Mouse (Mus musculus) erythroblast, embryonic 14.5 days (primary cell): Measurements from ENCODE around the gene Myh9. TPM values are rescaled to one million over a fixed set of nuclear protein-coding genes. Genes with fewer than 3 reads are reported as not detected.

Experiments used
- H3K27me3 ChIP-seq: 2 replicates; pipeline ENCODE4 v1.6.1; 2012; ENCODE audit warnings: inconsistent platforms; ENCODE audit not compliant: control insufficient read depth
- H3K36me3 ChIP-seq: 2 replicates; pipeline ENCODE4 v1.6.1; 2012; ENCODE audit warnings: mild to moderate bottlenecking, inconsistent platforms; ENCODE audit not compliant: control insufficient read depth
- H3K4me1 ChIP-seq: 2 replicates; pipeline ENCODE4 v1.6.1; 2012; ENCODE audit warnings: inconsistent platforms; ENCODE audit not compliant: control insufficient read depth
- H3K4me3 ChIP-seq: replicated peaks from 2 replicates; pipeline ENCODE3; 2012; ENCODE audit warnings: moderate library complexity, mild to moderate bottlenecking, inconsistent platforms
- H3K9me3 ChIP-seq: 2 replicates; pipeline ENCODE4 v1.6.1; 2012; ENCODE audit warnings: low read length, inconsistent platforms, mixed read lengths; ENCODE audit not compliant: control insufficient read depth
- GATA1 ChIP-seq: IDR thresholded peaks from 2 replicates; pipeline ENCODE4 v1.6.1; 2012; ENCODE audit warnings: low read length, inconsistent platforms, mixed read lengths
- TAL1 ChIP-seq: IDR thresholded peaks from 3 replicates; pipeline ENCODE4 v1.6.1; 2012; ENCODE audit warnings: low read length, inconsistent platforms, mixed read lengths
- polyA plus RNA-seq: library from polyadenylated mRNA; stranded (reverse); fragments of >175 nt; gene quantifications from 2 replicates; pipeline ENCODE4 v1.2.3, GENCODE M21; 2012

Myh9 gene
- polyA plus RNA-seq, 1 experiment, result 10.4 TPM

DNA sequence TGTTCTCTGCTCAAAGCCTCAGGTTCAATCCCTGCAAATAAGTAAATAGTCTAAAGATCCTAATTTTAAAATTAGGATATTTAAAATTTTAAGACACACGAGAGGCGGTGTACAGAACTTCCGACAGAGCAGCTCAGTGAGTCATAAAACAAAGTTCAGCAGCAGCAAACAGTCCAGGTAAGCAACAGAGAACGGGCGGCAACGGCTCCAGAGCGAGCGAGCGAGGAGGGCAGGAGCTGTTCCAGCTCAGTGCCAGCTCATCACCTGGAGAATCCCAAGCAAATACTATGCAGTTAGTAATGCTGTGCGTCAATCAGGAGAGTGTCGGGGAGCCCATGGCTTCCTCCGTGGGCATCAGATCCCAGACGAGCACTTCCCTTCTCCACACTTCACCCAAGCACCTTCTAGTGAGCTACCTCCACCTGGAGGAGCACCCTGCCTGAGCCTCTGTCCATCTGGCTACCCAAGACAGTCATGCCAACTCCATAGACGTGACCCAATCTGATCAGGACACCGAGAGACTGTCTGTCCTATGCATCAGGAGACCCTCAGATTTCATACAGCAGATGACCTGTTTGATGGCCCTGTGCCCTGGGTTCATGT lies 23.3 kb downstream of the Myh9 start:
- TF ChIP-seq TAL1, result no peak
- Histone ChIP-seq H3K4me3 (no peak overlapping the region), H3K36me3 (peaks cover 52% of the 10 kb centered on the region)

DNA sequence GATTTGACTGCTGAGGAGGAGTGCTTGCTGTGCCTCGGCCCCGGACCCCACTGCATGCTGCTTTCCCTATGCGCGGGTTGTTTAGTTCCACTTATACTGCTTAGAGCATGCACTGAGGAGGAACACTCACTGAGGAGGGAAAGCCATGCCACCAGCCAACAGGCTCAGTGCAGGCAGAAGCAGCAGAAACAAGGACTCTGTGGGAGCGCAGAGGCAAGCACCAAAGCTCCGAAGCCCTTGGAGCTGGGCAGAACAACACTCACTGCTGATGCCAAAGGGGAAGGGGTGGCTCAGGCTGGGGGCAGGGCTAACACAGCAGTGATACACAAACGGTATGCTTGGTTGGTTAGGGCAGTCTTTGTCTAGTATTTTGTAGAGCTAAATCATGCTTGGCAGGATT lies 24.6 kb downstream of the Myh9 start:
- TF ChIP-seq GATA1, result no peak
- peaks cover 57% of the 10 kb centered on the region for H3K36me3 ChIP-seq
- H3K27me3 ChIP-seq, result no peaks in the 10 kb centered on the region
- no peak overlapping the region for H3K4me3 ChIP-seq
- H3K9me3 ChIP-seq, result no peaks in the 10 kb centered on the region
- peaks cover 37% of the 10 kb centered on the region for H3K4me1 ChIP-seq

More for the DNA sequence above, 23.3 kb downstream of the Myh9 start:
- H3K27me3 ChIP-seq, result no peaks in the 10 kb centered on the region
- no peaks in the 10 kb centered on the region for H3K9me3 ChIP-seq
- peaks cover 48% of the 10 kb centered on the region for H3K4me1 ChIP-seq

DNA sequence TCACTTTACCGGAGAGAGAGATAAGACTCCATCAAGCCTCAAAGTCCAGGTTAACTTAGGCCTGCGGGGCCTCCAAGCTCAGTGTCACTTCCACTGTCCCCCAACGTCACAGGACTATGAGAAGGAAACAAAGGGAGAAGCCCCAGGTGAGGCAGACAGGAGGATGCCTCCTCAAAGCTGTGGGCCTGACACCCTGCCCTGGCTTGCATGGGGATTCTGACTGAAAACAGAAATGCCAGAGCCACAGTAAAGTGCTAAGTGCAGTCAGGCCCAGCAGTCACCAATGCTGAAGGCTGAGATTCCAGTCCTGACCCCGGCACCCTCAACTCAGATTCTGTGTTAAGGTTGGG lies 25.4 kb downstream of the Myh9 start:
- Histone ChIP-seq H3K9me3 (no peaks in the 10 kb centered on the region), H3K4me1 (peaks cover 28% of the 10 kb centered on the region)
- TF ChIP-seq GATA1, result no peak
- TF ChIP-seq TAL1, result no peak

DNA sequence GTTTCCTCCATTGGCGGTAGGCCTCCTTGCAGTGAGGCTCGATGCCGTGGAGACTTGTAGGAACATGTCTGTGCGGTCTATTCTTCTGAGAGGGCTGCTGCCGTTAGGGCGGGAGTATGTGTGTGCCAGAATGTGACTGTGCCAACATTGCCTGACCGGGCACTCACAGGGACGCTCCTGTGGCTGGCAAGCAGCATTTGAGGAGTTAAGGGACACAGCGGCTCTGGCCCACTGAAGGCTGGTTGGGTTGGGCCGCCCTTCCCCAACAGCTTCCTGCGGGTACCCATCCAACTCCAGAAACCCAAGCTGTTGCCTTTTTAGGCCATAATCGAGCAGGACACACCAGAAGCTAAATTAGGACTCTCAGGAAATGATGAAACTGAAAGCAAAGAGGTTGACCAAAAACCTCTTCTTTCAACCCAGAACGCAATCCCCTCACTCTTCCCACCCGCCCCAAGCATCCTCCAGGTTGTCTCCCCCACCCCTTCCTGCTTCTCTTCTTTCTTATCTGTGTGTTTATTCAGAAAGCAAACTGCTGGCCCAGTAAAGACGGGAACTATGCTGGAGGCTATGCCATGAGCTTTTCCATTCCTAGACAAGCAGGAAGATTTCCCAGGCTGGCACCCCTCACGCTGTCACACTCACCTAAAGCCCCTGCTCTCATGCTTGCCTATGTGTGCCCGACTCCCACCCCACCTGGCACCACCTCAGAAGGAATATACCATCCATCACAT lies 25.9 kb downstream of the Myh9 start:
- Histone ChIP-seq H3K36me3 (peaks cover 59% of the 10 kb centered on the region), H3K27me3 (no peaks in the 10 kb centered on the region), H3K4me1 (peaks cover 24% of the 10 kb centered on the region), H3K4me3 (no peak overlapping the region), H3K9me3 (no peaks in the 10 kb centered on the region)
- no peak for TF ChIP-seq GATA1
- no peak for TF ChIP-seq TAL1

More for the DNA sequence above, 25.4 kb downstream of the Myh9 start:
- Histone ChIP-seq H3K36me3 (peaks cover 59% of the 10 kb centered on the region), H3K27me3 (no peaks in the 10 kb centered on the region), H3K4me3 (no peak overlapping the region)

DNA sequence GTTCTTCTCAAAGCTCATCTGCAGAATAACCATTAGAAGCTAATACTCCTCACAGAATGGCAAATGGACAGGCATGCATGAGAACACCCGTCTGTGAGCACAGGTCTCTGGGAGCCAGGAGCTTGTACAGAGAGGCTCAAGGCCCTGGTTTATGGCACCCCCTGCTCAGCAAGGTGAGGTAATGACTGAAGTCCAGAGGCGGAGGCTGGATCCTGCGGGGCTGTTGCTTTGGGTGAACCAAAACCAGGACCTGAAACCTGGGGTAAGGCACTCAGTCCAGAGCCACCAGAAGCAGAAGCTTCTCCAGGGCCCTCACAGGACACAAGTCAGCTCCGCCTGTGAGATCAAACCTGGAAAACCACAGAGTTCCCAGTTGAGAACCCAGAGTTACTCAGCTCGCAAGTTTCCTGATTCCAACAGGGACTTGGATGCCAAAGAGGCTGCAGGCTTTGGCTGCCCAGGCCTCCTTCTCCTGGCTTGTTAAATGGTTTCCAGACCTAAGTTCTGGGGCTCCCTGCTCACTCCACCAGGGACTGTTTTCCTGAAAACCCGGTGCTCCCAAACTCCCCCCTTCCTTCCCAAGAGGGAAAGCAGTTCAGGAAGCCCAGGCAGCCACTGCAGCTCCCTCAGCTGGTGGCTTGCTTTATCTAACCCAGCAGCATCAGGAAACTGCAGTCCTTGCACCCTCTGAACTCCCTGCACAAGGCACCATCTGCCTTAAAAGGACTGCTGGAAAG lies 28.2 kb downstream of the Myh9 start:
- Histone ChIP-seq H3K4me1 (peaks cover 13% of the 10 kb centered on the region), H3K4me3 (no peak overlapping the region), H3K27me3 (no peaks in the 10 kb centered on the region), H3K9me3 (no peaks in the 10 kb centered on the region), H3K36me3 (peaks cover 65% of the 10 kb centered on the region)
- no peak for TF ChIP-seq TAL1
- TF ChIP-seq GATA1, result no peak

DNA sequence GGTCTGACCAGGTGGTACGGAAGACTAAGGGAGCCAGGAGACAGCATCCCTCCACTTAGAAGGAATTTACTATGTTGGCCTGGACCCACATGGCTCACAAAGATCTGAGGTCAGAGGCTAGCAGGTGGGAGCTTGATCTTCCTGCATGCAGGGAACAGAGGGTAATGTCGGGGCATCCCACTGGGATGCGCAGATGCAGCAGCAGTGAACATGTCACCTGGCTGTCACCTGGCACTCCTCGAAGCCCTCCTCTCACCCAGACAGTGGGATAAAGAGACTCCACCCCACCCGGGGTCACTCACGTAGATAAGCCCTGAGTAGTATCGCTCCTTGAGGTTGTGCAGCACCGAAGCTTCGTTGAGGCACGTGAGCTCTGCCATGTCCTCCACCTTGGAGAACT lies 29.4 kb downstream of the Myh9 start:
- Histone ChIP-seq H3K4me1 (peaks cover 12% of the 10 kb centered on the region), H3K27me3 (no peaks in the 10 kb centered on the region), H3K4me3 (no peak overlapping the region), H3K9me3 (no peaks in the 10 kb centered on the region), H3K36me3 (peaks cover 74% of the 10 kb centered on the region)
- TF ChIP-seq TAL1 (no peak), GATA1 (no peak)

DNA sequence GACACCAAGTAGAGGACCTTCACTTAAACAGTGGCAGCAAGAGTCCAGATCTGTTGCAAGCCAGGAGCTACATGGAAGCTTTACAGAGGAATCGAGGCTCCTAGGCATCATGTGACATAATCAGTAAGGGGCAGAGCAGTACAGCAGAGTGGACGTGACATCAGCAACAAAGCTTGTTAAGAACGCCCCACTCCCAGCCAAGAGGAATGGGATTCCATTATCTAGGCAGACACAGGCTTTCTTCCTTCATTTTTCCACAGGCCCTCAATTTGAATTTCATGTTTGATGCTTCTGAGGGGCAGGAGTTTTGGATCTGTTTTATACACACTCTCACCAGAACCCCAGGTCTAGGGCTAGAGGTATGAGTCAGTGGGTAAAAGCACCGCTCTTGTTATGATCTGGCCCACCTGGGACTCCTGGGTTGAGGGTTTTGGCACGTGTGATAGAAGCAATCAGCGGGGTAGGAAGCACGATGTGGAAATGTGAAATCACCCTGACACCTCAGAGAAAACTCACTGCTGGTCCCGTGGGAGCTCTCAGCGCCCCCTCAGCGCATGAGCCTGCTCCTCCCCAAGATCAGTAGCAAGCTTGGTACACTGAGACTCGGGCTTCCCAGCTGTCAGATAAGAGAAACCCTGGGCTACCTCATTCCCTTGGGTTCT lies 30.7 kb downstream of the Myh9 start:
- H3K36me3 ChIP-seq, result peaks cover 84% of the 10 kb centered on the region
- no peak overlapping the region for H3K4me3 ChIP-seq
- TF ChIP-seq TAL1, result no peak
- TF ChIP-seq GATA1, result no peak
- H3K9me3 ChIP-seq, result no peaks in the 10 kb centered on the region
- peaks cover 4% of the 10 kb centered on the region; the same call in 1 of the 2 replicates for H3K4me1 ChIP-seq
- H3K27me3 ChIP-seq, result no peaks in the 10 kb centered on the region

DNA sequence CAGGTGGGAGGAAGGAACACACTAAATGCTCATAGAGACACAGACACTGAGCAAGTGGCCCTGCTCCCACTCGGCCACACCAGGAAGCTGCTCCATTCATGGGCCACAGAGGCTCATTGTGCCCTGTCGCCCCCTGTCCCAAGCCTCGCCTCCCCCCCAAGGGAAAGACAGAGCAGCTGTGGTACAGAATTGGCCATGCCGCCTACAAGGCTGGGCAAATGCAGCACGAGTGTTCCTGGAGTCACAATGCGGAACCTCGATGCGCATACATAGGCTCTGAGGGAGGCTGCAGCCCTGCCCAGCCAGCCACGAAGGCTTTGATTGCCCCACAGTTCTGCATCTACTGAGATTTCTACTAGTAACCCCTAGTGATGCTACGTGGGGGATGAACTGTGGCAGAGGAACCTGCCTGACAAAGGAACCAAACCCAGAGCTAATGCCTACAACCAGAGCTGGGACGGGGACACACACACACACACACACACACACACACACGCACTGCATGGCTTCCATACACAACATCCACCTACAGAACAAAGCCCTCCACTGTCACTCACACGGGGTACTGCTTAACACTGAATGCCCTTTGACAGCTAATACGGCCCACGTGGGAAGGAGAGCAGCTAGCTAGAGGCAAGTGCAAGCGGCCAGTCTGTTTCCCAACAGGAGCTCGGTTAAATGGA lies 31.4 kb downstream of the Myh9 start:
- no peaks in the 10 kb centered on the region for H3K4me1 ChIP-seq
- H3K4me3 ChIP-seq, result no peak overlapping the region
- no peaks in the 10 kb centered on the region for H3K27me3 ChIP-seq
- TF ChIP-seq GATA1, result no peak
- TF ChIP-seq TAL1, result no peak
- peaks cover 87% of the 10 kb centered on the region for H3K36me3 ChIP-seq
- H3K9me3 ChIP-seq, result no peaks in the 10 kb centered on the region

DNA sequence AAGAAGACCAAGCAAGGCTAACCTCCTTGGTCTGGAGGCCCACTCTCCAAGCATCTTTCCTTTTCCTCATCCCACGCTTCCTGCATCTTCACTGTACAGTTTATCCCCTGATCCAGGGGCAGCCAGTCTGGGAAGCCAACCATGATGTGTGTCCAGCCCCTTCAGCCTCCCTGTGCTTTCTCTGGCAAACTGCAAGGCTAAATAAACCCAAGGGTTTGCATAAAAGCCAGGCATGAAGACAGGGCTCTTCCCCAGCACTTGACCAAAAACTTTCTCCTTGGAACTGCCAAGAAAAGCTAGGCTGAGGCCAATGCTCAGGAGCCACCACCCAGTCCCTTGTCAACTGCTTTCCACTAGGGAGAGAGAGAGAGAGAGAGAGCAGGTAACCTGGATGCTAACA lies 32.5 kb downstream of the Myh9 start:
- Histone ChIP-seq H3K4me3 (no peak overlapping the region), H3K36me3 (peaks cover 98% of the 10 kb centered on the region), H3K9me3 (no peaks in the 10 kb centered on the region), H3K27me3 (no peaks in the 10 kb centered on the region), H3K4me1 (no peaks in the 10 kb centered on the region; the same call in 1 of the 2 replicates)
- no peak for TF ChIP-seq GATA1
- TF ChIP-seq TAL1, result no peak
